ENCODE assay signal across 13 mouse cellular contexts in the genomic region with DNA sequence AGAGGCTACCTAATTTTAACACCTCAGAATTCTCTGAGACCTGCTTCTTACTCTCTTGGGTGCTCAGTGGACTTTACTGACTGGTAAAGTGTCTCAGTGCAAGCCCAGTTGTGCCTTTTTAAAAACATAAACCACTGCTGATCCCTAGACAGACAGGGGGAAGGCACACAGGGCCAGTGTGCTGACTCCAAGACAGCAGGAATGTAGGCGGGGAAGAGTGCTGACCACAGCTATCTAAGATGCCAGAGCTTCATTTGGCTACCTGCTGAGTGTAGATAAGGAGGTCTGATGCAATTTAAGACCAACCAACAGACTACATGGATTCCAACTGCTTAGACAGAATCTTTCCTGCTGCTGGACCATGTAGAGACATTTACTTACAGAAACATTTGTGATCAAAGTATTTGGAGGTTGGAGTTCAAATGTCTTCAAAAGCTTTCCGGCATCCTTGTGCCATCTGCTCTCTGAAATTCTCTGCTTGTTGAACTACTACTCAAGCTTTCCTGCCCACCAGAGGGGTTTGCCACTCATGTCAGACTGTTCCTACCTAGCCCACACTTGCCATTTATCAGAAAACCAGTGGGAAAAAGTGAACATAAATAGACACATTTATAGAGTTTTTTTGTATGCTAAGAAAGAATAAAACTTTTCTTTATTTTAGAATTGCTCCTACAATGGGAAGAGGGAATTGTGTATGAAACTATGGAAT. TPM values are rescaled to one million over a fixed set of nuclear protein-coding genes. Genes with fewer than 3 reads are reported as not detected.
DNase-seq lines count a peak whose midpoint lies in the region; ATAC-seq and TF ChIP-seq lines count a peak whose summit lies in the region.
"Had no signal": no experiment of that assay in that cellular context is flagged by ENCODE, and none has a peak within 500 bp of the region (broad histone marks: within the 10 kb centered on the region; RNA-seq: fewer than 3 reads in every experiment).

No protein-coding gene starts in this region.

- peaks cover 55% of the 10 kb centered on the region for H3K36me3 ChIP-seq in heart, embryonic 10.5 days
- peaks cover 3 to 42% of the 10 kb centered on the region in 2 experiments for H3K36me3 ChIP-seq in MEL (ENCODE audit: control insufficient read depth in 1 of 2, insufficient read depth in 2 of 2, low read length in 2 of 2)
- peaks cover 45% of the 10 kb centered on the region for H3K36me3 ChIP-seq in myocyte (ENCODE audit: control insufficient read depth, insufficient read depth)

- H3K27me3 ChIP-seq in heart, embryonic 10.5 days (ENCODE audit: insufficient read depth, poor library complexity, severe bottlenecking) = no peaks in the 10 kb centered on the region
- H3K27me3 ChIP-seq in MEL (ENCODE audit: control insufficient read depth in 1 of 2, insufficient read depth in 2 of 2, low read length in 2 of 2) = no peaks in the 10 kb centered on the region
- H3K27me3 ChIP-seq in myocyte (ENCODE audit: control insufficient read depth, insufficient read depth, insufficient read length) = no peaks in the 10 kb centered on the region
- H3K27me3 ChIP-seq: embryonic facial prominence, embryonic 13.5 days; neural tube, embryonic 13.5 days had no signal

- H3K4me2 ChIP-seq in myocyte (ENCODE audit: low read depth) = peak overlapping the region; percentile 51
- H3K4me2 ChIP-seq: embryonic facial prominence, embryonic 13.5 days; neural tube, embryonic 13.5 days had no signal

- peak; percentile 62 for ATAC-seq in granulocyte monocyte progenitor cell, adult 5-6 weeks (replicated peaks; ENCODE audit: poor library complexity, severe bottlenecking)

- no peak for TF ChIP-seq CTCF in MEL (IDR thresholded peaks at IDR 0.05 in 2 of 3, conservative IDR thresholded peaks at IDR 0.05 in 1 of 3; ENCODE audit: control insufficient read depth in 1 of 3, insufficient read depth in 1 of 3, low read depth in 2 of 3, low read length in 3 of 3, poor library complexity in 1 of 3, severe bottlenecking in 1 of 3)

- WGBS in heart, embryonic 10.5 days = 44% methylated on average over 2 of the region's 2 CpGs

- peaks cover 18% of the 10 kb centered on the region for H3K4me1 ChIP-seq in heart, embryonic 10.5 days
- H3K4me1 ChIP-seq in MEL (ENCODE audit: control insufficient read depth in 1 of 2, insufficient read depth in 2 of 2, low read length in 2 of 2) = peaks cover 21 to 31% of the 10 kb centered on the region in 2 experiments
- H3K4me1 ChIP-seq: embryonic facial prominence, embryonic 13.5 days; neural tube, embryonic 13.5 days had no signal

- peak; percentile 88 for DNase-seq in heart, embryonic 10.5 days (ENCODE audit: low spot score)
- DNase-seq in heart, adult 11 months = no peak
- DNase-seq in MEL (ENCODE audit: low read depth, low spot score) = peak; percentile 96
- no peak for DNase-seq in kidney, adult 9 months
- DNase-seq in kidney, adult 8-10 months = no peak
- DNase-seq in layer of hippocampus, postnatal 10 days (ENCODE audit: low spot score in 2 of 2) = no peak
- DNase-seq: heart, postnatal 10 days; kidney, postnatal 14 days; right cerebral cortex, postnatal 25 days had no signal

- TF ChIP-seq EP300 in MEL (IDR thresholded peaks at IDR 0.05; ENCODE audit: low read depth in 1 of 2, low read length in 2 of 2) = peak; percentile 99 to 100

- H3K27ac ChIP-seq in heart, embryonic 10.5 days = peak overlapping the region; percentile 73
- H3K27ac ChIP-seq in MEL (ENCODE audit: control insufficient read depth, low read depth, low read length) = peak overlapping the region; percentile 100
- H3K27ac ChIP-seq: embryonic facial prominence, embryonic 13.5 days; neural tube, embryonic 13.5 days had no signal

- peak; percentile 3 to 50; a peak in 2 of 4 replicates for TF ChIP-seq POLR2A in MEL (IDR thresholded peaks at IDR 0.05; ENCODE audit: control insufficient read depth in 1 of 2, insufficient read depth in 1 of 2, low read depth in 1 of 2, low read length in 2 of 2, poor library complexity in 1 of 2)
- TF ChIP-seq POLR2A in myocyte (IDR thresholded peaks at IDR 0.05; ENCODE audit: insufficient read length, low read depth) = no peak

- peak overlapping the region; percentile 77 for H3K9ac ChIP-seq in MEL (ENCODE audit: control insufficient read depth, low read depth, low read length, poor library complexity, severe bottlenecking)
- H3K9ac ChIP-seq: embryonic facial prominence, embryonic 13.5 days; neural tube, embryonic 13.5 days had no signal

- TF ChIP-seq RAD21 in MEL (IDR thresholded peaks at IDR 0.05; ENCODE audit: low read depth, low read length) = no peak

- H3K79me2 ChIP-seq in MEL (ENCODE audit: control insufficient read depth, insufficient read depth, low read length, poor library complexity) (peaks cover 2% of the 10 kb centered on the region; the same call in 1 of the 2 replicates), myocyte (ENCODE audit: control insufficient read depth, insufficient read depth) (no peaks in the 10 kb centered on the region)

- no peaks in the 10 kb centered on the region for H3K9me3 ChIP-seq in heart, embryonic 10.5 days
- no peaks in the 10 kb centered on the region for H3K9me3 ChIP-seq in MEL (replicated peaks; ENCODE audit: insufficient read depth, low read length)
- H3K9me3 ChIP-seq: embryonic facial prominence, embryonic 13.5 days; neural tube, embryonic 13.5 days had no signal

- no peak overlapping the region for H3K4me3 ChIP-seq in heart, embryonic 10.5 days
- H3K4me3 ChIP-seq in MEL (ENCODE audit: control insufficient read depth in 1 of 2, insufficient read depth in 1 of 2, low read depth in 2 of 2, low read length in 2 of 2) (peak overlapping the region in 1 of 2 experiments; percentile 13; a peak in 1 of 4 replicates), myocyte (no peak overlapping the region)
- H3K4me3 ChIP-seq: embryonic facial prominence, embryonic 13.5 days; neural tube, embryonic 13.5 days had no signal

- no peak overlapping the region for H3ac ChIP-seq in myocyte (ENCODE audit: control insufficient read depth, insufficient read length)

TF ChIP-seq in MEL, 35 proteins besides CTCF, POLR2A, EP300 and RAD21 (continues in another document):
- TF ChIP-seq MYC (IDR thresholded peaks at IDR 0.05; ENCODE audit: low read depth, low read length) (peak; percentile 82; the same call in 1 of the 2 replicates), MEF2A (IDR thresholded peaks at IDR 0.05; ENCODE audit: extremely low read depth, insufficient replicate concordance, low read depth, low read length, poor library complexity, severe bottlenecking) (peak; percentile 38; the same call in 1 of the 2 replicates), ETS1 (IDR thresholded peaks at IDR 0.05; ENCODE audit: low read depth, low read length) (peak; percentile 96), TAL1 (IDR thresholded peaks at IDR 0.05; ENCODE audit: low read length) (peak; percentile 100), POLR2AphosphoS5 (IDR thresholded peaks at IDR 0.05; ENCODE audit: borderline replicate concordance, low read depth, low read length) (0 out of 2 replicates have a peak, but pooled peaks have one; percentile 15), MYB (IDR thresholded peaks at IDR 0.05; ENCODE audit: low read depth, low read length) (peak; percentile 91), GATA1 (IDR thresholded peaks at IDR 0.05; ENCODE audit: low read depth, low read length) (peak; percentile 100), USF1 (IDR thresholded peaks at IDR 0.05; ENCODE audit: low read depth, low read length) (no peak), ZC3H11A (IDR thresholded peaks at IDR 0.05; ENCODE audit: low read depth, low read length) (0 out of 2 replicates have a peak, but pooled peaks have one; percentile 17), ZNF384 (IDR thresholded peaks at IDR 0.05; ENCODE audit: low read depth, low read length) (no peak; the same call in 1 of the 2 replicates), ZKSCAN1 (IDR thresholded peaks at IDR 0.05; ENCODE audit: low read depth, low read length) (no peak), BHLHE40 (IDR thresholded peaks at IDR 0.05; ENCODE audit: borderline replicate concordance, low read depth, low read length) (no peak), MAFK (IDR thresholded peaks at IDR 0.05; ENCODE audit: borderline replicate concordance, low read depth, low read length) (peak; percentile 33)

TF ChIP-seq in myocyte, 11 proteins besides CTCF, POLR2A, EP300 and RAD21:
- TF ChIP-seq MYOG (IDR thresholded peaks at IDR 0.05; ENCODE audit: control insufficient read depth in 1 of 3, insufficient read depth in 1 of 3, insufficient read length in 2 of 3, low read depth in 2 of 3) = peak in 1 of 3 experiments; percentile 55
- TF ChIP-seq MYOD1 (IDR thresholded peaks at IDR 0.05; ENCODE audit: control insufficient read depth in 1 of 3, insufficient read length in 2 of 3, low read depth in 2 of 3) = no peak
- peak; percentile 79 for TF ChIP-seq CEBPB (IDR thresholded peaks at IDR 0.05; ENCODE audit: insufficient read depth, poor library complexity, severe bottlenecking)

RNA-seq across cellular contexts. Expression of a gene that starts 46.7 kb away (rescaled TPM):
- polyA plus RNA-seq in heart, embryonic 10.5 days (2016; fragmentation: Nextera tagmentation; extraction: Ambion mirVana) = 33.5 and 34.5 TPM in 2 replicates
- total RNA-seq in MEL (2012; rRNA removed) = 8.8 and 8.9 TPM in 2 replicates
- polyA plus RNA-seq in MEL (2012; ENCODE audit: insufficient read depth in 1 of 2, insufficient read length in 2 of 2, low read depth in 1 of 2, low replicate concordance in 2 of 2, missing spikeins in 1 of 2) (10 to 100 TPM in 1 of 2 experiments, not detected in 1; 10.1 TPM), myocyte (2012; fragmentation: generic; extraction: Trizol) (9.5 TPM)
- 13.9 and 27.2 TPM in 2 replicates for total RNA-seq in granulocyte monocyte progenitor cell, adult 5-6 weeks (2014; fragmentation: Nextera tagmentation)
- 10.6 and 10.7 TPM in 2 replicates for total RNA-seq in granulocyte monocyte progenitor cell, adult 5-6 weeks (2017)
- total RNA-seq in layer of hippocampus, postnatal 10 days (2021) = 10 to 100 TPM; 23.0 to 24.6 TPM

Comparison
In these comparisons a context has a peak if more than half of its experiments do, and no peak if none do; other contexts are left out.
1. DNase-seq: peak in heart, embryonic 10.5 days (single experiment) and MEL (single experiment); none in heart, adult 11 months (single experiment), kidney, adult 9 months (single experiment), kidney, adult 8-10 months (0 of 2) and layer of hippocampus, postnatal 10 days (0 of 2).